Mouse (Mus musculus): ENCODE data around the gene Ift172. TPM values are rescaled to one million over a fixed set of nuclear protein-coding genes. Genes with fewer than 3 reads are reported as not detected.

Ift172 gene
- polyA plus RNA-seq, 1 experiment: 0.30 TPM

DNA sequence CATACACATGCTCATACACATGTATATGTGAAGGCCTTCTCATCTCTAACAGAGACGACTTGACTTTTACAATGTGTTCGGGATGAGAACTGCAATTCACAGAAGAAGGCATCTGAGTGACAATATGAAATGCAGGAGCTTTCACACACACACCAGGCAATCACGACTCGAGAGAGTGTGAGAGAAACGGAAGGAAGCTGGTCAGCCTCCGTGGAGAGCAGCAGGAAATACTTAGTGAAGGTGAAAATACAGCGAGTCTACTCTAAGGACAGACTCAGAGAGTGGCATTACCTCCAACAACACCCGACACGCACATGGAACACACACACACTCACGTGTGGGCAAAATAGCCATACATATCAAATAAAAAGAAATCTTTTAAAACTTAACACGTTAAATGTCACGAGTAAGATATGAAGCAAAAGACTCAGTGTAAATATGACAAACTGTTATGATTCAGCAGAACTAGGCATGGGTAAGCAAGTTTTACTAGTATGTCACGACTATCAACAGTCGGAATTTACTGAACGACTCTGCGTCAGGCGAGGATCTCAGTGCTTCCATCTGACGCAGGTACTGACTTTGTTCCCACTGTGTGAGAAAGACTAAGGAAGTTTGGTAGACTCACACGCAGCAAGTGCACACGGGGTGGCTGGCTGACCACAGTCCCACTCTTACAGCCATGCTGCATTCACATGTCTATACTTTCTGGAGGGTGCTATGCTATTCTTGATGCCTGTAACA is 11.5 kb downstream of the Ift172 start:
- H3K27me3 ChIP-seq (ENCODE audit: control insufficient read depth): no peaks in the 10 kb centered on the region
- no peaks in the 10 kb centered on the region for H3K9me3 ChIP-seq (ENCODE audit: control insufficient read depth, low read length)
- no peaks in the 10 kb centered on the region for H3K4me1 ChIP-seq (ENCODE audit: control insufficient read depth)
- TF ChIP-seq GATA1 (IDR thresholded peaks at IDR 0.05; ENCODE audit: low read length) (no peak), TAL1 (IDR thresholded peaks at IDR 0.05; ENCODE audit: low read length) (no peak)
- H3K4me3 ChIP-seq (replicated peaks): no peak overlapping the region
- H3K36me3 ChIP-seq (ENCODE audit: control insufficient read depth): peaks cover 10% of the 10 kb centered on the region

DNA sequence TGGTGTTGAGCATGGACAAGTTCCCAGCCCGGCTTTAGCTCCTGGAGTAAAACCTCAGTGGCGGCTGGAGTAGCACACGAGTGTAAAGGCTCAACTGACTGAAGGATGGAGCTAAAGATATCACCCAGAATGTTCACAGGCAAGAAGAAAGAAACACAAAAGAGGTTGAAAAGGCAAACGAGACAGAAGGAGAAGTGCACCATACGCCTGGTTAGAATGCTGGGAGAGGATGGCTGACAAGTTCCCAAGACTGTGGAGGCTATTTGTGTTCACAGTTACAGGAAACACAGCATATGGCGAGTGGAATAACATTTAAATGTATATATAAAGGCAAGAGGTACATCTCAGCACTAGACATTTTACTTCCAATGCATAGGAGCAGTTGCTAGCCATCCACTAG is 17.9 kb downstream of the Ift172 start:
- Histone ChIP-seq H3K4me3 (replicated peaks) (no peak overlapping the region), H3K36me3 (ENCODE audit: control insufficient read depth) (no peaks in the 10 kb centered on the region; the same call in 1 of the 2 replicates)
- TF ChIP-seq GATA1 (IDR thresholded peaks at IDR 0.05; ENCODE audit: low read length): no peak
- no peak for TF ChIP-seq TAL1 (IDR thresholded peaks at IDR 0.05; ENCODE audit: low read length)

DNA sequence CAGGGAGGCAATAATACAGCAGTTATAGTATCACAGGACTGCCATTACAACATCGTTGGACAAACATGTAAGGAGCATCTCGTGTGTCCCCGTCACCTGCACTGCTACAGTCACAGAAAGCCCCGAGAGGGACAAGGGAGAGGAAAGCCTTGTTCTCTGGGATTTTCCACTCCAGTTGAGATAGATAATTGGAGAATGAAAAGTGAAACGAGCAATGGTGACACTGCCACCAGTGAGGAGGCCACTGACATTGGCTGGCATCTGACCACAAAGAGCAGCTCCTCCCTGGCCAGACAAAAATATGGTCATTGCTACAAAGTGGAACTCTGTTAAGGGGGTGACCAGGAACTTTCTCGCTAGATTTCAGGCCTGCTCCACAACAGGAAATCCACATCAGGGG is 23.2 kb downstream of the Ift172 start:
- H3K27me3 ChIP-seq (ENCODE audit: control insufficient read depth): no peaks in the 10 kb centered on the region
- H3K4me3 ChIP-seq (replicated peaks): no peak overlapping the region
- no peaks in the 10 kb centered on the region for H3K4me1 ChIP-seq (ENCODE audit: control insufficient read depth)
- no peaks in the 10 kb centered on the region for H3K9me3 ChIP-seq (ENCODE audit: control insufficient read depth, low read length)
- TF ChIP-seq TAL1 (IDR thresholded peaks at IDR 0.05; ENCODE audit: low read length) (no peak), GATA1 (IDR thresholded peaks at IDR 0.05; ENCODE audit: low read length) (no peak)
- H3K36me3 ChIP-seq (ENCODE audit: control insufficient read depth): peaks cover 12% of the 10 kb centered on the region; the same call in 1 of the 2 replicates

More for the DNA sequence above, 17.9 kb downstream of the Ift172 start:
- Histone ChIP-seq H3K27me3 (ENCODE audit: control insufficient read depth) (no peaks in the 10 kb centered on the region), H3K4me1 (ENCODE audit: control insufficient read depth) (no peaks in the 10 kb centered on the region), H3K9me3 (ENCODE audit: control insufficient read depth, low read length) (no peaks in the 10 kb centered on the region)

DNA sequence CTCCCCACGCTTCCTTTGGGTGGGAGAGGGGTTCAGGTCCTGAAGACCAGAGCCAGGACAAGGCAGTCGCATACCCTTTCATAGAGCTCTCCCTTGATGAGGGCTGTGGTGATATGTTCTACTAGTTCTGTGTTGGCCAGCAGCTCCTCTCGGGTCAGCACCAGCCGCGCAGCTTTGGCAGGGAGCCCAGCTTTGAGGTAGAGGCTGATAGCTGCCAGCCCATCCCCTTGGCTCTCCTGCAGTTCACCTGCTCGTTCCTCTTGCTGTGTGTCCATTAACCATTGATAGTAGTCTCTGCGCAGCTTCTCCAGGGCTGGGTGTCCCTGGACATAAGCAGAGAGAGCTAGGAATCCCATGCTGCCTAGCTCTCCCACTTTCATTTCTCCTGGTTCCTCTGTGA is 24.8 kb downstream of the Ift172 start:
- TF ChIP-seq TAL1 (IDR thresholded peaks at IDR 0.05; ENCODE audit: low read length) (no peak), GATA1 (IDR thresholded peaks at IDR 0.05; ENCODE audit: low read length) (no peak)
- H3K36me3 ChIP-seq (ENCODE audit: control insufficient read depth): peaks cover 12% of the 10 kb centered on the region; the same call in 1 of the 2 replicates

DNA sequence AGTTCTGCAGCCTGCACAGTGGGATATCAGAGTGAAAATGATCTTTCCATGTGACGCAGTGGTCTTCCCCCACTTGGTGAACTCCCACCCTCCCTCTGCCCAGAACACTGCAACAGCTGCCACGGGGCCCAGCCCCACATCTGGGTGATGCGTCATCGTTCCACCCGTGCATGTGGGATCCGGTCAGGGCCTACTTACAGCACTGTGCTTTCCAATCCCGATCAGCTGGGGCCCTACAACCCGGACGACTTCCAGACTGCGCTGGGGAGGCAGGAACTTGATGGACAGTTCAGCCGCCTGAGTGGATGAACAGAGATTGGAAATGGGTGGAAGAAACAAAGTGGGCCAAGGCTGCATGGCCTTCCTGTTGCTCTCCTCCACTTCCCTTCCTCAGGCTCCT is 33.3 kb downstream of the Ift172 start:
- Histone ChIP-seq H3K36me3 (ENCODE audit: control insufficient read depth) (peaks cover 20% of the 10 kb centered on the region), H3K4me1 (ENCODE audit: control insufficient read depth) (peaks cover 10% of the 10 kb centered on the region), H3K4me3 (replicated peaks) (no peak overlapping the region), H3K27me3 (ENCODE audit: control insufficient read depth) (no peaks in the 10 kb centered on the region), H3K9me3 (ENCODE audit: control insufficient read depth, low read length) (no peaks in the 10 kb centered on the region)
- TF ChIP-seq TAL1 (IDR thresholded peaks at IDR 0.05; ENCODE audit: low read length) (no peak), GATA1 (IDR thresholded peaks at IDR 0.05; ENCODE audit: low read length) (no peak)

More for the DNA sequence above, 24.8 kb downstream of the Ift172 start:
- H3K9me3 ChIP-seq (ENCODE audit: control insufficient read depth, low read length): no peaks in the 10 kb centered on the region
- no peaks in the 10 kb centered on the region for H3K4me1 ChIP-seq (ENCODE audit: control insufficient read depth)
- H3K27me3 ChIP-seq (ENCODE audit: control insufficient read depth): no peaks in the 10 kb centered on the region
- H3K4me3 ChIP-seq (replicated peaks): no peak overlapping the region

DNA sequence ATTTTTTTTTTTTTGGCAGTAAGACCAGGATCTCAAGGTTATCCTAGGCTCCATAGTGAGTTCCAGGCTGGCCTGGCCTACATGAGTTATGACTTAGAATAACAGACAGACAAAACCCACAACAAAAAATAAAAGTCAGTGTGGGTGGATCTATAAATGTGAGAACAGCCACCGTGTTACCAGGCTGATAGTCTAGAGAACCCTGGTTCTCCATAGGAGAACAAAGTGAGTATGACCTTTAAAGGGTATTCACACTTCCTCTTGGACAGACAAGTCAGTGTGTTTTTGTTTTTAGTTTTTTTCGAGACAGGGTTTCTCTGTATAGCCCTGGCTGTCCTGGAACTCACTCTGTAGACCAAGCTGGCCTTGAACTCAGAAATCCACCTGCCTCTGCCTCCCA is 34.9 kb downstream of the Ift172 start:
- Histone ChIP-seq H3K27me3 (ENCODE audit: control insufficient read depth) (no peaks in the 10 kb centered on the region), H3K36me3 (ENCODE audit: control insufficient read depth) (peaks cover 37% of the 10 kb centered on the region), H3K4me1 (ENCODE audit: control insufficient read depth) (peaks cover 21% of the 10 kb centered on the region), H3K9me3 (ENCODE audit: control insufficient read depth, low read length) (no peaks in the 10 kb centered on the region), H3K4me3 (replicated peaks) (no peak overlapping the region)
- TF ChIP-seq GATA1 (IDR thresholded peaks at IDR 0.05; ENCODE audit: low read length) (no peak), TAL1 (IDR thresholded peaks at IDR 0.05; ENCODE audit: low read length) (no peak)

DNA sequence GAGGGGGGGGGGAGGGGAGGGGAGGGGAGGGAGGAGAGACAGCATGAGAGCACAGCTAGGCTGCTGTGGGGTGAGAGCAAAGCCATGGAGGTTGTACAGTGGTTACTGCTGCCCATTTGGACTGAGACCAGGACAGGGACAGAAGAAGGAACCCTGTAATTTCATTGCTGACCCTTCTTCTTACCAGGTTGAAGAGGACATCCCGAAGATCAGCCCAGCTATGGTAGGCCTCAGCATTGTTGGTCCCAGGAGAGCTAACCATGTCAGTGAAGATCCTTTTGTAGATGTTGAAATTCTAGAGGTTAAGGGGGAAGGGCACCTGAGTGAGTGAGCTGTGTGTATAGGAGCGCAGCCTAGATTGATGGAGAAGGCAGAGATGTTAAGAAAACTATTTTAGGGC is 35.5 kb downstream of the Ift172 start:
- H3K4me1 ChIP-seq (ENCODE audit: control insufficient read depth): peaks cover 21% of the 10 kb centered on the region
- no peaks in the 10 kb centered on the region for H3K27me3 ChIP-seq (ENCODE audit: control insufficient read depth)
- H3K36me3 ChIP-seq (ENCODE audit: control insufficient read depth): peaks cover 43% of the 10 kb centered on the region
- TF ChIP-seq TAL1 (IDR thresholded peaks at IDR 0.05; ENCODE audit: low read length) (no peak), GATA1 (IDR thresholded peaks at IDR 0.05; ENCODE audit: low read length) (no peak)
- no peak overlapping the region for H3K4me3 ChIP-seq (replicated peaks)
- no peaks in the 10 kb centered on the region for H3K9me3 ChIP-seq (ENCODE audit: control insufficient read depth, low read length)

DNA sequence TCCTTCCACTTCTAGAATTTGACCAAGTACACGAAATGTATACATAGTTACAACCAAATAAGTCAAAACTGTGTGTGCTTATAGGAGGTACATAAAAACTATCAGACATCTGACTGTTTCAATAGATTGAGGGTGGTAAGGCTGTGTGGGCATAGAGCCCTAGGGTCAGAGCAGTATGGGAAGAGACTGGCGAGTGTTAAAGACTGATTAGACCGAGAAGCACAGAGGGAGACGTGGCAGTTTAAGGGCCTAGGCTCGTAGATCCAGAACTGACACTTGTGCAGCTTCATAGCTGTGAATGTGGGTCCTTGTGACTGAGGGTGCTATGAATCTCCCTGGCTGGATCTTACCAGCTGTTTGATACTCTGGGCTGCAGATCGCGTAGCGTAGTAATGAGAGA is 36.0 kb downstream of the Ift172 start:
- Histone ChIP-seq H3K36me3 (ENCODE audit: control insufficient read depth) (peaks cover 48% of the 10 kb centered on the region), H3K27me3 (ENCODE audit: control insufficient read depth) (no peaks in the 10 kb centered on the region)
- TF ChIP-seq GATA1 (IDR thresholded peaks at IDR 0.05; ENCODE audit: low read length) (no peak), TAL1 (IDR thresholded peaks at IDR 0.05; ENCODE audit: low read length) (no peak)

DNA sequence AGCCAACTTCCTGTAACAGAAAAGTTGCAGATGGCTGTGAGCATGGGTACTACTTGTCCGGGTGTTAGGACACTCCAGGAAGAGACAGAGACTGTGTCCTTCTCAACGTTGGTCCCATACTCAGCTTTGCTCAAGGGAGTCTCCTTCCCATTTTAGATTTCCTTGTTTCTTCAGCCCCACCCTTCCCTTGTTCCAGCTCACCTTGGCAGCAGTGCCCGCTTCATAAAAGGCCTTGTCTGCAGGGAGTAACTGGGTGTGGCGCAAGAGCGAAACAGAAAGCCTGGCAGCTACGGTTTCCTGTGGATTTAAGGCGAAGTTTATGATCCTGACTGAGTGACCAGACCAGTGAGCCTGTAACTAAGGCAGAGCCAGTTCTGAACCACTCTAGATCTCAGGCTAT is 36.5 kb downstream of the Ift172 start:
- no peak for TF ChIP-seq TAL1 (IDR thresholded peaks at IDR 0.05; ENCODE audit: low read length)
- Histone ChIP-seq H3K27me3 (ENCODE audit: control insufficient read depth) (no peaks in the 10 kb centered on the region), H3K4me1 (ENCODE audit: control insufficient read depth) (peaks cover 21% of the 10 kb centered on the region), H3K4me3 (replicated peaks) (no peak overlapping the region), H3K36me3 (ENCODE audit: control insufficient read depth) (peaks cover 52% of the 10 kb centered on the region), H3K9me3 (ENCODE audit: control insufficient read depth, low read length) (no peaks in the 10 kb centered on the region)

More for the DNA sequence above, 36.0 kb downstream of the Ift172 start:
- Histone ChIP-seq H3K9me3 (ENCODE audit: control insufficient read depth, low read length) (no peaks in the 10 kb centered on the region), H3K4me3 (replicated peaks) (no peak overlapping the region), H3K4me1 (ENCODE audit: control insufficient read depth) (peaks cover 21% of the 10 kb centered on the region)

All from erythroblast, embryonic 14.5 days (primary cell).